Mouse (Mus musculus) embryo, embryonic 10 days (tissue): Measurements from ENCODE around the gene Vwa5b1.

Experiments used
- DNase-seq: peaks from one replicate; pipeline ENCODE4 v3.0.0-alpha.2; 2015; ENCODE audit warnings: low spot score

Gene Vwa5b1

GRCm38 (mm10) chr4:138576661-138577060, 59.0 kb downstream of the Vwa5b1 start:
- peak; percentile 18 for DNase-seq

DNA sequence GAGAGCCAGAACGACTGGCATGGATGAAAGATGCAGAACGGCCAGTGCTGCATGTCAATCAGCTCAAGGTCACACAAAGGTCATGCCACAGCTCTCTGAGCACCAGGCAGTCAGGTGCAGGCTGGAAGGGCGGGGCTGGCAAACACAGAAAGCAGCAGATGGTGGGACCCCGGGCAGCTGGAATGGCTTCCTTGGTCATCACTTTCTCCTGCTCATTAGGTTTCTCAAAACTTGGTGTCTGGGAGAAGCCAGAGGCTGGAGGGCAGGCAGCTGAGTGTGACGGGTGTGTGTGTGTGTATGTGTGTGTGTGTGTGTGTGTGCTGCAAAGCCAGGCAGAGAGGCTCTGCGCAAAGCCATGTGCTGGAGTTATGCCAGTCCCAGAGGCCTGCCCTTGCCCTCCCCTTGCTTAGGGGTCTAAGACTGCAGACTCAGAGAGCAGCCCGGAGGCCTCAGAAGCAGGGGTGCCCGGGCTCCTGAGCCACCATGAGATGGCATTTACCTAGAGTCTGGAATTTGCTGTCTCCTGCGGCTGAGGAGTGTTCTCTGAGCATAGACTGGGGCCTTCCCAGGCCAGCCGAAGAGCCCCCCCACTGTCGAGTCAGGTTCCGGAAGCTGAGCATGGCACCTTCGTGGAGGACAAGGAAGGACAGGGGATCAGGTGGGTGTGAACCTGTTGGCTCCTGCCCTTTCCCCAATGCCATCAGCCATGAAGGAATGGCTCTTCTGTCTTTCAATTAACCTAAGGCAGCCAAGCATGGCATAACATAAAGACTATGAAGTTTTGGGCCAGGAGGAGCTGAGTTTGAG, 60.7 kb downstream of the Vwa5b1 start:
- no peak for DNase-seq

DNA sequence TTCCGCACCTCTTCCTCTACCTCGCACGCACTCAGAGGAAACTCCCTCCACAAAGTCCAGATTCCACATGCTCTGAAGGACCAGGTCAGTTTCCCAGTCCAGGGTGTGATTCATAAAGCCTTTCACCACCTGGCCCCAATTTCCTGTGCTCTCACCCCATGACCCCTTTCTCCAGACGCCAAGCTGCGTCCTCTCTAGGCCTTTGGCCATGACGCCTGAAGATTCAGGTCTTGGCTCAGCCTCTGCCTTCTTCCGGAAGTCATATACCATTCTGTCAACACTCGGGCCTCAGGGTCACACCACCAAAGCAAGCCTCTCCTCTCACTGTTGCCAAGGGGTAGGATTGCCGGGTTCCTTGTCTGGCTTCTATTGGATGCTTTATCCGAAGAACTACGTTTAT, 65.8 kb downstream of the Vwa5b1 start:
- peak; percentile 82 for DNase-seq

DNA sequence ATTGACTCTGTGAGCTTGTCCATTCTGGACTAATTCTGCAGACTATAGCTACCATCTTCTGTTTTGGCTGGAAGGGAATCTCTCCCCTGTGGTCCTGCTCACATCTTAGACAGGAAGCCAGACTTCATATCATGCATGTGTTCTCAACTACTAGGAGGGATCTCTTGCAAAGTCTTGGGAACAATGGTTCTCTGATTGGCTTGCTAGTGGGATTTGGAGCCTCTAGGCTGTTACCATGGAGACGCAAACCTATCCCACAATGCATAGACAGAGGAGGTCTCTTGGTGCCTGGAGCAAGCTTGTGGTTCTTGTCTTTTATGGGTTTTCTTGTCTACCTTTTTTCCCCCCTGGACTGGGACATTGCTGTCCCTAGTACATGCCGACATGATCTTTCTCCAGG, 67.4 kb downstream of the Vwa5b1 start:
- DNase-seq = no peak

- DNase-seq = peak; percentile 93
Observed at GRCm38 (mm10) chr4:138561986-138562385, 73.7 kb downstream of the Vwa5b1 start.

DNA sequence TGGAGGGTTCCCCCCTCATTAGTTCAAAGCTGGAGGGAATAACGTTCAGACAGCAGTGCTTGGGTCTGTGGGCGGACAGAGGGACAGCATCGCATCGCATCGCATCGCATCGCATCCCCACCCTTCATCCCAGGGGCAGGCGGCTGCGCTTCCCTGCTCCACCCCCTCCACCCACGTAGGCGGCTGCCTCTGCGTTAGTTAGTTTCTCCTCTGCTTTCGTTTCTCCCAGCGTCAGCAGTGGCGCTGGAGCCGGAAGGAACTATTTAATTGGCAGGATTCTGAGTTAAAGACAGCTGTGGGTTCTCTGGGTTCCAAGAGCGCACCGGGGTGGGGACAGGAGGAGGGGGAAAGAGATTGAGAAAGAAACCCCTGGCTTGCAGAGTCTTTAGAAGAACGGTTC, 80.2 kb downstream of the Vwa5b1 start:
- peak; percentile 45 for DNase-seq

DNA sequence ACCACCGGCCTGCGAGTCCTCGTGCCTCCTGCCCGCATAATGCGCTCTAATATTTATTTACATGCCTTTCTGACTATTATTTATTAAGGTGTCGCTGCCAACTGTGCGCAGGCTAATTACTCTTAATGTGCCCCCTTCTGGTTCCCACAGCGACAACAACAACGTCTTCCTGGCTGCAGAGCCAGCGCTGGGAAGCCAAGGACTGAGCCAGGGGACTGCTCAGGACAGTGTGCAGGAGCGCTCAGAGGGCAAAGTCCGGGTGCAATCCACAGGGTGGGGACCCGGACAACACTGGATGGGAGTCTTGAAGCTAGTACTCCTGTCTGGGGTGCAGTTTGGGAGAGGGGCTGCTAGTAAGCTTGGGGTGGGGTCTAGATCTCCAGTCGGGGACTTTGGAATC, 80.8 kb downstream of the Vwa5b1 start:
- DNase-seq = peak; percentile 53

- no peak for DNase-seq
Observed at GRCm38 (mm10) chr4:138554302-138554701, 81.4 kb downstream of the Vwa5b1 start.

GRCm38 (mm10) chr4:138553516-138553933, 82.2 kb downstream of the Vwa5b1 start:
- DNase-seq = no peak

DNA sequence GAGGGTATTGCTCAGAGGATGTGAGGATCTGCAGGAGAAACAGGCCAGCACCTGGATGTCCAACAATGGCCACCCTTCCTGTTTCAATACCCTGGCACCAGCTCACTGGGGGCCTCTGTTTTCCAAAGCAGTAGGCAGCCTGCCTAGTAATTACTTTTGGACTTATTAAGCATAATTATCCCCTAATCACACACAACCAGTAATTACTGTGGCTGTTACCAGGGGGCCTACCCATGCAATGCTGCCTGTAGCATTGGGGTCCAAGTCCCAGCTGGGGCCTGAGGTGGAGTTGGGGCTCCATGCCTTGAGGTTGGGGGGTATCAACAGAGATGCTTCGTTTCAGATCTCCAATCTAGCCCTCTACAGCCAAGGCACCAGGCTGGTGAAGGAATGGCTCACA, 82.6 kb downstream of the Vwa5b1 start:
- DNase-seq = no peak

- no peak for DNase-seq
Observed at GRCm38 (mm10) chr4:138551601-138552000, 84.1 kb downstream of the Vwa5b1 start.

DNA sequence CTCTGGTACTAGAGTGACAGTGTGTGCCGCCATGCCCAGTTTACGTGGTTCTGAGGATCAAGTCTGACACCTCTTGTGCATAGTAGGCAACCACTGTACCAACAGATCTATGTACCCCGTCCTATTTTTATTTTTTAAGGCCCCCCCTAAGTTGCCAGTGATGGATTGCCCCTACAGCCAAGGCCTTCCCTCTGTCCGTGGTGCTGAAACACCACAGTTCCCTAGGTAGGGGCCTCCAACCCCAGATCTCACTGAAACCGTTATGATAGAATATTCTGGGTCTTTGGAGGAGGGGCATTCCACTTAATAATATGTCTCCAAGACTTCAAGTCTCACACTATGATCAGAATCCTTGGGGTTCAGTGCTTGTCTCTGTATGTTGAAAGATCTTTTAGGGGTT, 85.1 kb downstream of the Vwa5b1 start:
- peak; percentile 57 for DNase-seq

DNA sequence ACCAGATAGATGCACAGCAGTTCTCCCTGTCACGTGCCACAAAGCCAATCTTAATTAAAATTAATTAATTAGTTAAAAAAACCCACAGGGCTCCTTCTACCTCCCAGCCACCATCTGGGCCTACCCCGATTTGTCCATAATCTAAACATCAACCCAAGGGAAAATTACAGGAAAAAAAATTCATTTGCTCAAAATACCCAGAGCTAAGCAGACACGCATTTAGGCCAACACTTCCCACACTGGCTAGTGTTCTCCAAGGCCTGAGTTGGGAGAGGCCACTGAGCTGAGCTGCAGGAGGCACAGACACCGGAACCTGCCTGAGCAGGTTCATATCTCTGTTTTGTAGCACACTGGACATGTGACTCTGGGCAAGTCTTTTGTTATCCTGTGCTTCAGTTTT, 86.7 kb downstream of the Vwa5b1 start:
- DNase-seq = no peak

GRCm38 (mm10) chr4:138548124-138548561, 87.5 kb downstream of the Vwa5b1 start:
- no peak for DNase-seq

DNA sequence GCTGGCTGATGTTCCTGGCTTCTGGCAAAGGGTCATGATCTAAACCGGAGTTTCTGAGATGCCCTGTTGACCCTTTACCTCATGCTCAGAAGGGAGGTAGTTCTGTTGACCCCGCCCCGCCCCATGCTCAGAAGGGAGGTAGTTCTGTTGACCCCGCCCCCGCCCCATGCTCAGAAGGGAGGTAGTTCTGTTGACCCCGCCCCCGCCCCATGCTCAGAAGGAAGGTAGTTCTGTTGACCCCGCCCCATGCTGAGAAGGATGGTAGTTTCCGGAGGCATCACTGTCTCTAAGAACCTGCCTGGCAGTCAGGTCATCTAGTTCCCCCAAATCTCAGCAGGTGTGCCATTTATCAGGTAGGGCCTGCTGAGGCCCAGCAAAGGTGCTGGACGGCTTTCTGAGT, 88.1 kb downstream of the Vwa5b1 start:
- DNase-seq = no peak

GRCm38 (mm10) chr4:138547041-138547440, 88.6 kb downstream of the Vwa5b1 start:
- DNase-seq = peak; percentile 38

DNA sequence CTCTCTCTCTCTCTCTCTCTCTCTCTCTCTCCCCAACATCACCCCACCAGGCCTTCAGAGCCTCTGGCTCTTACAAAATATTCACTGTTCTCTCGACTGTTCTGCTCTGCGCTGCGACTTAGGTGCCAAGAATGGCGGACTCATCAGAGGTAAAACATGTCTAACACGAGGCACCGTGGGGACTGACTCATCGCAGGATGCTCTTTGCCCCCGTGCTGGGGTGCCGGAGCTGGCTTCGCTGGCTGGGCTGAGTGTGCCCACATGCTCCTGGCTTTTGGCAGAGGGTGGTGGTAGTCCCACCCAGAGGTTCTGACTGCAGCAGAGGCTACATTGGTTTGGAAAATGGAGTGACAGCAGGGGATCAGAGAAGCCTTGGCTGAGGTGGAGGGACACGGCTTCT, 89.4 kb downstream of the Vwa5b1 start:
- DNase-seq = no peak

DNA sequence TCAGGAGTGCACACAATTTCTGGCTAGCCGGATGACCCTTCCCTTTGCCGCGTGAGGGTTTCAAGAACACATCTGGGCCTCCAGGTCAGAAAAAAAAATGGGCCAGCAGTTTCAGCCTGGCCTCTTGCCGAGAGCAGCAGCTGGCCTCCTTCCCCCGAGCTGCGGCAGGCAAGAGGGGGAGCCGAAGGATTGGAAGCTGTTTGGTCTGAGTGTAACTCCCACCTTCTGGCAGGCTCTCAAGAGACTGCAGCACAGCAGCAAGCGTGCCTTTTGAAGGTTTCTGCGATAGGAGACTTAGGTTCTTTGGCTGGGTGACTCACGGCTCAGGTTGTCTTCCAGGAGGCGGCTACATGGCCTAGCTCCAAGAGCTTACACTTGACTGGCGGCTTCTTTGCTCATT, 92.5 kb downstream of the Vwa5b1 start:
- no peak for DNase-seq

- no peak for DNase-seq
Observed at GRCm38 (mm10) chr4:138538084-138538449, 97.6 kb downstream of the Vwa5b1 start.

GRCm38 (mm10) chr4:138537210-138538083, 98.2 kb downstream of the Vwa5b1 start:
- DNase-seq = peak; percentile 55

GRCm38 (mm10) chr4:138535610-138536009, 100.1 kb downstream of the Vwa5b1 start:
- DNase-seq = no peak

DNA sequence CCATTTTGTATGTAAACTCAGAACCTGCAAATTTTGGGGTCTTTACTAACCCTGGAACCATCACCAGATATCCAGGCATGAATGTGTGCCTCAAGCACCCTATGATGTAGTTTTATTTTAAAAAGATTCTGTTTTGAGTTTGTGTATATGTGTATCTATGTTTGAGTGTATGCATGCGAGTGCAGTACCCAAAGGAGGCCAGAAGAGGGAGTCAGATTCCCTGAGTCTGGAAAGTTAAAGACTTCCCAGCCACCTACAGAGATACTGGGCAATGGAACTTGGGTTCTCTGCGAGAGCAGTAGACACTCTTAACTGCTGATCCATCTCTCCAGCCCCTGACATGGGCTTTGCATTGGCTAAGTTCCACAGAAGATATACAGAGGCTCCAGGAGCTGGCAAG, 101.8 kb downstream of the Vwa5b1 start:
- DNase-seq = no peak

DNA sequence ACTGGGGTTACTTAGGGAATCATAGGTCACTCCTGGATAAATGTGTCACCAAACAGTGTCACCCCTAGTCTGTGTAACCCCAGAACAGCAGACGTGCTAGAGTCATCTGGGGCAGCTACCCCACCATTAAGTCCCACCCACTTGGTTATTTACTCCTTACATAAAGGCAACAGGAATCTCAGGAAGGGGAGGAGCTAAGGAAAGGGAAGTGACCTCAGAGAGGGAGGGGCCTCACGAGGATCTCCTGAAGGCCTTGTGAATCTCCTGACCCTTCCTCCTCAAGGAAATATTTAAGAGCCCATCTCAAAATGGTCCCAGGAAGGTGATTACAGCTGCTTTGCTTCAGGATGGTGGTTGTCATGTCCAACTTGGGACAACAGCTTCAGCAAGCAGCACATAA, 103.9 kb downstream of the Vwa5b1 start:
- DNase-seq = no peak
